Mouse (Mus musculus): Measurements from ENCODE around the gene Ddx58. TPM values are rescaled to one million over a fixed set of nuclear protein-coding genes. Genes with fewer than 3 reads are reported as not detected.

The Ddx58 gene
- polyA plus RNA-seq, 1 experiment: 22.8 TPM

DNA sequence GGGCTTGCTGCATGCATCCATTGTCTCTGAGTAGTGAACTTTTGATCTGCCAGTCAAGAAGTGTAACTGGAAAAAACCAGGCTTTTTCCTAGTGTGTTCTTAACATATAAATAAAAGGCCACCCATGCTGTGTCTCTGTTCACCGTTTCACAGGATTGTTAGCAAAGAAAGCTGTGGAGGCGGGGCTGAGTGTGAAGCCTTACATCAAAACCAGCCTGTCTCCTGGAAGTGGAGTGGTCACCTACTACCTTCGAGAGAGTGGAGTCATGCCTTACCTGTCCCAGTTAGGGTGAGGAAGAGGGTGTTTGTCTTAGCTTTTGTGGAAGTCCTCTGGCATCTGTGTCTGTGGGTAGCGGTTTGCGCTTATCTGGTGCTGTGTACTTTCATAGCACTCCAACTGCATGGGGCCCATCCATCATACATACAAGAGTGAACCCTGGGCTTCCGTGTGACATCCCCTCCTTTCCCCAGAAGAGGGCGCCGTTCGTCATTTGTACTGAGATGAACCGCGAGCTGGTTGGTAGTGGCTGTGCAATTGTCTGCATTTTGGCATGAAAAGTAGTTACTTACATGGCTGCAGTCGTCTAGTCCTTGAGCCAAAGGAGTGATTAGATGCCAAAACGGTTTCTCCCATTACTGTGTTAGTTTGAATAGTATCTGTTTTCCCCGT is 56.8 kb downstream of the Ddx58 start:
- TF ChIP-seq POLR2A (IDR thresholded peaks at IDR 0.05; ENCODE audit: control insufficient read depth, extremely low read depth, insufficient read depth, low read length, poor library complexity): no peak
- peak; percentile 55; the same call in 1 of the 2 replicates for TF ChIP-seq CTCF (IDR thresholded peaks at IDR 0.05; ENCODE audit: borderline replicate concordance, control insufficient read depth, extremely low read depth, insufficient read depth, low read length, poor library complexity)
- 56% methylated on average over 14 of the region's 14 CpGs for WGBS
- H3K4me1 ChIP-seq (replicated peaks; ENCODE audit: control insufficient read depth, insufficient read depth, low read length): no peaks in the 10 kb centered on the region
- peak; percentile 71 for DNase-seq
- H3K27me3 ChIP-seq (ENCODE audit: control insufficient read depth, insufficient read depth, low read length): no peaks in the 10 kb centered on the region
- no peak overlapping the region for H3K27ac ChIP-seq (ENCODE audit: control insufficient read depth, insufficient read depth, low read length)
- H3K4me3 ChIP-seq (ENCODE audit: control insufficient read depth, insufficient read depth, low read length): no peak overlapping the region
- no peaks in the 10 kb centered on the region; the same call in 1 of the 2 replicates for H3K36me3 ChIP-seq (ENCODE audit: control insufficient read depth, insufficient read depth, low read length)

DNA sequence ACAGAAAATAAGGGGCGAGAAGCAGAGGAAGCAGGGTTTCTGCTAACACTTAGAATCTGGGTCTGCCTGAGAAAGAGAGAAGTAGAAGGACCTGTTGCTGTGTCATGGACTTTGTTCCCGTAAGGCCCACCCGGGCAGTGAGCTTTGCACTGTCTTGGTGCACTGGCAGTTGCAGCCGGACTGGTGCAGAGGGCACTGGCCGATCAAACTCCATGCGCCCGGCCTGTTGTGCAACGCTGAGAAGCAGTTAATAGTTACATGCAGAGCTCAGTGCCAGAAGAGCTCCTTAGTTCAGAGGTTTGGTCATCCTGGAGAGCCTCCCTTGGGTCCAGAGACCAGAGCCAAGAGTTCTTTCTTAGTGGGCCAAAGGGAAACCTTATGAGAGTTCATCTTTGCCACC is 57.9 kb downstream of the Ddx58 start:
- no peak for DNase-seq
- Histone ChIP-seq H3K4me3 (ENCODE audit: control insufficient read depth, insufficient read depth, low read length) (no peak overlapping the region), H3K27me3 (ENCODE audit: control insufficient read depth, insufficient read depth, low read length) (no peaks in the 10 kb centered on the region), H3K36me3 (ENCODE audit: control insufficient read depth, insufficient read depth, low read length) (no peaks in the 10 kb centered on the region; the same call in 1 of the 2 replicates), H3K27ac (ENCODE audit: control insufficient read depth, insufficient read depth, low read length) (no peak overlapping the region), H3K4me1 (replicated peaks; ENCODE audit: control insufficient read depth, insufficient read depth, low read length) (no peaks in the 10 kb centered on the region)
- 97% methylated on average over 8 of the region's 8 CpGs for whole genome bisulfite sequencing
- TF ChIP-seq POLR2A (IDR thresholded peaks at IDR 0.05; ENCODE audit: control insufficient read depth, extremely low read depth, insufficient read depth, low read length, poor library complexity): no peak

DNA sequence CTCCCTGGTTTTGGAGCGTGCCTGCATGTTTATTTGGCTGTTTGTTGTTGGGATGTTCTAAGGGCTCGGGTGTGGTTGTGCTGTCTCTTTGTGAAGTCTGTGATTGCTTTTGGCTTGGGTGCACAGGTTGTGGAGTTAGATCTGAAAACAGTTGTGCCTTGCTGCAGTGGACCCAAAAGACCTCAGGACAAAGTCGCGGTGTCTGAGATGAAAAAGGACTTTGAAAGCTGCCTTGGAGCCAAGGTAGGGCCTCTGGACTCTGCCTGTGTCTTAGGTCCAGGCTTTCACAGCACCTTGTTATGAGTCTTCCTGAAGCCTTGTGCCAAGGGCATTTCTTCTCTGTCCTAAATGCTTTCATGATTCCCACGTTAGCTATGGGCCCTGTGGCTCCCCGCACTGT is 59.6 kb downstream of the Ddx58 start:
- WGBS: 97% methylated on average over 6 of the region's 6 CpGs
- Histone ChIP-seq H3K36me3 (ENCODE audit: control insufficient read depth, insufficient read depth, low read length) (no peaks in the 10 kb centered on the region), H3K27me3 (ENCODE audit: control insufficient read depth, insufficient read depth, low read length) (no peaks in the 10 kb centered on the region), H3K4me3 (ENCODE audit: control insufficient read depth, insufficient read depth, low read length) (no peak overlapping the region), H3K27ac (ENCODE audit: control insufficient read depth, insufficient read depth, low read length) (no peak overlapping the region), H3K4me1 (replicated peaks; ENCODE audit: control insufficient read depth, insufficient read depth, low read length) (no peaks in the 10 kb centered on the region)
- no peak for DNase-seq
- TF ChIP-seq POLR2A (IDR thresholded peaks at IDR 0.05; ENCODE audit: control insufficient read depth, extremely low read depth, insufficient read depth, low read length, poor library complexity): no peak
- TF ChIP-seq CTCF (IDR thresholded peaks at IDR 0.05; ENCODE audit: borderline replicate concordance, control insufficient read depth, extremely low read depth, insufficient read depth, low read length, poor library complexity): no peak

- Histone ChIP-seq H3K36me3 (ENCODE audit: control insufficient read depth, insufficient read depth, low read length) (no peaks in the 10 kb centered on the region), H3K4me1 (replicated peaks; ENCODE audit: control insufficient read depth, insufficient read depth, low read length) (no peaks in the 10 kb centered on the region), H3K4me3 (ENCODE audit: control insufficient read depth, insufficient read depth, low read length) (no peak overlapping the region), H3K27me3 (ENCODE audit: control insufficient read depth, insufficient read depth, low read length) (no peaks in the 10 kb centered on the region), H3K27ac (ENCODE audit: control insufficient read depth, insufficient read depth, low read length) (no peak overlapping the region)
- DNase-seq: no peak
- no peak for TF ChIP-seq POLR2A (IDR thresholded peaks at IDR 0.05; ENCODE audit: control insufficient read depth, extremely low read depth, insufficient read depth, low read length, poor library complexity)
- TF ChIP-seq CTCF (IDR thresholded peaks at IDR 0.05; ENCODE audit: borderline replicate concordance, control insufficient read depth, extremely low read depth, insufficient read depth, low read length, poor library complexity): no peak
- WGBS: 96% methylated on average over 17 of the region's 17 CpGs
Observed at GRCm38 (mm10) chr4:40178584-40178983, 61.0 kb downstream of the Ddx58 start.

- Histone ChIP-seq H3K27me3 (ENCODE audit: control insufficient read depth, insufficient read depth, low read length) (no peaks in the 10 kb centered on the region), H3K27ac (ENCODE audit: control insufficient read depth, insufficient read depth, low read length) (no peak overlapping the region), H3K4me3 (ENCODE audit: control insufficient read depth, insufficient read depth, low read length) (no peak overlapping the region), H3K4me1 (replicated peaks; ENCODE audit: control insufficient read depth, insufficient read depth, low read length) (0 out of 2 replicates have a peak, but pooled peaks cover 2% of the 10 kb centered on the region), H3K36me3 (ENCODE audit: control insufficient read depth, insufficient read depth, low read length) (no peaks in the 10 kb centered on the region)
- no peak for TF ChIP-seq POLR2A (IDR thresholded peaks at IDR 0.05; ENCODE audit: control insufficient read depth, extremely low read depth, insufficient read depth, low read length, poor library complexity)
- TF ChIP-seq CTCF (IDR thresholded peaks at IDR 0.05; ENCODE audit: borderline replicate concordance, control insufficient read depth, extremely low read depth, insufficient read depth, low read length, poor library complexity): no peak
- DNase-seq: no peak
- 90% methylated on average over 4 of the region's 4 CpGs for WGBS
Observed at GRCm38 (mm10) chr4:40174321-40174720, 65.3 kb downstream of the Ddx58 start.

DNA sequence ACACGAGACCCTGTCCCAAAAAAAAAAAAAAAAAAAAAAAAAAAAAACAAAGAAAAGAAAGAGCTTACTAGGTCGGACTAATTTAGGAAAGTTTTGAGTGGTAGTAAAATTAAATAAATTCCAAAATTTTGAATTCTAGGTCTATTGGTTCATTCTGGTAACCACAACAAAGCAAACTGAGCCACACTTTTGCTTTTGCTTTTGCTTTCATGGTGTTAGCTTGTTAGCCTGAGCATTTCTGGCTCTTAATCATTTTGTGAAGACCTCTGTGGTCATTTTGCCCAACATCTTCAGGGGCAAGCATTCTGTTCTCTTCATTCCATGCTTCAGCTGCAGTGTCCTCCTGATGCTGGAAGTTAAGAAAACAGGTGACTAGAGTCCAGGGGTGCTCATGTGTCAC is 67.3 kb downstream of the Ddx58 start:
- DNase-seq: no peak
- no peak for TF ChIP-seq POLR2A (IDR thresholded peaks at IDR 0.05; ENCODE audit: control insufficient read depth, extremely low read depth, insufficient read depth, low read length, poor library complexity)
- TF ChIP-seq CTCF (IDR thresholded peaks at IDR 0.05; ENCODE audit: borderline replicate concordance, control insufficient read depth, extremely low read depth, insufficient read depth, low read length, poor library complexity): no peak
- no peak overlapping the region for H3K4me3 ChIP-seq (ENCODE audit: control insufficient read depth, insufficient read depth, low read length)
- no peak overlapping the region for H3K27ac ChIP-seq (ENCODE audit: control insufficient read depth, insufficient read depth, low read length)
- WGBS: 60% methylated on average over 2 of the region's 2 CpGs
- no peaks in the 10 kb centered on the region for H3K36me3 ChIP-seq (ENCODE audit: control insufficient read depth, insufficient read depth, low read length)
- no peaks in the 10 kb centered on the region for H3K27me3 ChIP-seq (ENCODE audit: control insufficient read depth, insufficient read depth, low read length)
- H3K4me1 ChIP-seq (replicated peaks; ENCODE audit: control insufficient read depth, insufficient read depth, low read length): 0 out of 2 replicates have a peak, but pooled peaks cover 2% of the 10 kb centered on the region

DNA sequence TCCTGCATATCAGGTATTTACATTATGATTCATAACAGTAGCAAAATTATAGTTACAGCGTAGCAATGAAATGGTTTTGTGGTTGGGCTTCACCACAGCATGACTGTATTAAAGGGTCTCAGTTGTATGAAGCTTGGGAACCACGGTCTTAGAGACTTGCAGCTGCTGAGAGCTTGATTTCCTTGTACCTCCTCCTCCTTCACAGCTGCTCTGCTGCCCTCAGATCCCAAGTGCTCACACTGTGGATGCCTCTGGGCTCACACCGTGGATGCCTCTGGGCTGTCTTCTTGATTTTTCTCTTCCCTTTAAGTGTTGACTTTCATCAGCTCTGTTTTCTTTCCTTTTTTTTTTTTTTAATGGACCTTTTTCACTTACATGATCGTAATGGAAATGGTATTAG is 68.2 kb downstream of the Ddx58 start:
- H3K4me1 ChIP-seq (replicated peaks; ENCODE audit: control insufficient read depth, insufficient read depth, low read length): 0 out of 2 replicates have a peak, but pooled peaks cover 2% of the 10 kb centered on the region

More for the DNA sequence above, 68.2 kb downstream of the Ddx58 start:
- Histone ChIP-seq H3K27me3 (ENCODE audit: control insufficient read depth, insufficient read depth, low read length) (no peaks in the 10 kb centered on the region), H3K4me3 (ENCODE audit: control insufficient read depth, insufficient read depth, low read length) (no peak overlapping the region), H3K36me3 (ENCODE audit: control insufficient read depth, insufficient read depth, low read length) (no peaks in the 10 kb centered on the region), H3K27ac (ENCODE audit: control insufficient read depth, insufficient read depth, low read length) (no peak overlapping the region)
- no peak for DNase-seq
- 27% methylated on average over 4 of the region's 4 CpGs for WGBS
- TF ChIP-seq POLR2A (IDR thresholded peaks at IDR 0.05; ENCODE audit: control insufficient read depth, extremely low read depth, insufficient read depth, low read length, poor library complexity) (no peak), CTCF (IDR thresholded peaks at IDR 0.05; ENCODE audit: borderline replicate concordance, control insufficient read depth, extremely low read depth, insufficient read depth, low read length, poor library complexity) (no peak)
